Mouse (Mus musculus) large intestine, adult 2 months (tissue): ENCODE results near the gene Olfr311. TPM values are rescaled to one million over a fixed set of nuclear protein-coding genes. Genes with fewer than 3 reads are reported as not detected.
"Not testable (repeated sequence)": the region's sequence is repeated elsewhere in the genome, so short reads cannot be mapped to it uniquely, and the experiment has no call there.

Source experiments
- DNase-seq: peaks from one replicate; pipeline ENCODE4 v3.0.0-alpha.2; 2012; ENCODE audit warnings: low read depth, low spot score
- WGBS: fragments of 180-500 bp; shearing (Covaris S2); methylation state at CpG from one replicate; pipeline ENCODE4 v1.1.7; 2018; 5-methylcytosine and 5-hydroxymethylcytosine counted together
- polyA plus RNA-seq: library from polyadenylated mRNA; depleted of rRNA; stranded (reverse); fragments of >200 nt; gene quantifications from 2 replicates; pipeline ENCODE4 v1.2.3, GENCODE M21; 2012; rRNA removed

The Olfr311 gene
- not detected in 2 replicates for polyA plus RNA-seq

- not testable (repeated sequence) for DNase-seq
These were observed at the start of gene Olfr311 for GRCm38 (mm10) chr11:58838951-58839350. TSS of gene Olfr311 (plus strand) at chr11:58839251.

GRCm38 (mm10) chr11:58789532-58789931 is 49.5 kb upstream of the Olfr311 start:
- 16% methylated on average over 3 of the region's 3 CpGs for WGBS

GRCm38 (mm10) chr11:58790053-58790452 is 49.0 kb upstream of the Olfr311 start:
- WGBS: 34% methylated on average over 2 of the region's 2 CpGs
- no peak for DNase-seq

More at GRCm38 (mm10) chr11:58789532-58789931, 49.5 kb upstream of the Olfr311 start:
- no peak for DNase-seq

- DNase-seq: no peak
- 62% methylated on average over 6 of the region's 6 CpGs for WGBS
These were observed 48.4 kb upstream of the Olfr311 start for GRCm38 (mm10) chr11:58790646-58791045.

- DNase-seq: no peak
- WGBS: 86% methylated on average over 2 of the region's 2 CpGs
These were observed 43.2 kb upstream of the Olfr311 start for GRCm38 (mm10) chr11:58795856-58796255.

GRCm38 (mm10) chr11:58796850-58797249 is 42.2 kb upstream of the Olfr311 start:
- no peak for DNase-seq
- 68% methylated on average over 7 of the region's 7 CpGs for WGBS

- 67% methylated on average over 5 of the region's 5 CpGs for WGBS
- no peak for DNase-seq
These were observed 39.3 kb upstream of the Olfr311 start for GRCm38 (mm10) chr11:58799747-58800146.

- peak; percentile 8 for DNase-seq
- 17% methylated on average over 14 of the region's 14 CpGs for WGBS
These were observed 37.4 kb upstream of the Olfr311 start, which contains the start of gene Fam183b for GRCm38 (mm10) chr11:58801558-58802228. TSS of gene Fam183b (minus strand) at chr11:58801960.

GRCm38 (mm10) chr11:58803871-58804270 is 35.2 kb upstream of the Olfr311 start:
- DNase-seq: no peak
- 18% methylated on average over 4 of the region's 4 CpGs for WGBS

- WGBS: 21% methylated on average over 2 of the region's 2 CpGs
- no peak for DNase-seq
These were observed 34.7 kb upstream of the Olfr311 start for GRCm38 (mm10) chr11:58804393-58804792.

- DNase-seq: no peak
- 10% methylated on average over 1 of the region's 1 CpGs for WGBS
These were observed 27.1 kb upstream of the Olfr311 start for GRCm38 (mm10) chr11:58812001-58812400.

GRCm38 (mm10) chr11:58814700-58815099 is 24.4 kb upstream of the Olfr311 start, which contains the start of gene Olfr313:
TSS of gene Olfr313 (plus strand) at chr11:58815000.
- 40% methylated on average over 1 of the region's 1 CpGs for WGBS
- not testable (repeated sequence) for DNase-seq

GRCm38 (mm10) chr11:58815676-58816075 is 23.4 kb upstream of the Olfr311 start:
- WGBS: 70% methylated on average over 1 of the region's 1 CpGs
- no peak for DNase-seq

- not testable (repeated sequence) for DNase-seq
These were observed 10.1 kb upstream of the Olfr311 start, which contains the start of gene Olfr312 for GRCm38 (mm10) chr11:58828937-58829336. TSS of gene Olfr312 (plus strand) at chr11:58829237.

- 76% methylated on average over 3 of the region's 3 CpGs for WGBS
- no peak for DNase-seq
These were observed 9.3 kb upstream of the Olfr311 start for GRCm38 (mm10) chr11:58829764-58830163.

GRCm38 (mm10) chr11:58832541-58832940 is 6.5 kb upstream of the Olfr311 start:
- WGBS: 61% methylated on average over 3 of the region's 3 CpGs
- not testable (repeated sequence) for DNase-seq

GRCm38 (mm10) chr11:58846919-58847461 is 7.9 kb downstream of the Olfr311 start, which contains the start of gene Gm12258:
TSS of gene Gm12258 (plus strand) at chr11:58847158.
- under 1% methylated on average over 24 of the region's 24 CpGs for WGBS
- peak; percentile 98 for DNase-seq

GRCm38 (mm10) chr11:58847636-58848035 is 8.6 kb downstream of the Olfr311 start:
- 38% methylated on average over 9 of the region's 9 CpGs for WGBS
- DNase-seq: no peak

- 68% methylated on average over 2 of the region's 2 CpGs for WGBS
- DNase-seq: no peak
These were observed 10.7 kb downstream of the Olfr311 start for GRCm38 (mm10) chr11:58849731-58850130.

- 97% methylated on average over 8 of the region's 8 CpGs for WGBS
- DNase-seq: no peak
These were observed 21.7 kb downstream of the Olfr311 start for GRCm38 (mm10) chr11:58860744-58861143.
